Mouse (Mus musculus): ENCODE results near the gene Ago3. TPM values are rescaled to one million over a fixed set of nuclear protein-coding genes. Genes with fewer than 3 reads are reported as not detected.

Ago3 gene
- polyA plus RNA-seq (2015; fragmentation: Nextera tagmentation; extraction: Ambion mirVana), result 8.7 and 9.8 TPM in 2 replicates

DNA sequence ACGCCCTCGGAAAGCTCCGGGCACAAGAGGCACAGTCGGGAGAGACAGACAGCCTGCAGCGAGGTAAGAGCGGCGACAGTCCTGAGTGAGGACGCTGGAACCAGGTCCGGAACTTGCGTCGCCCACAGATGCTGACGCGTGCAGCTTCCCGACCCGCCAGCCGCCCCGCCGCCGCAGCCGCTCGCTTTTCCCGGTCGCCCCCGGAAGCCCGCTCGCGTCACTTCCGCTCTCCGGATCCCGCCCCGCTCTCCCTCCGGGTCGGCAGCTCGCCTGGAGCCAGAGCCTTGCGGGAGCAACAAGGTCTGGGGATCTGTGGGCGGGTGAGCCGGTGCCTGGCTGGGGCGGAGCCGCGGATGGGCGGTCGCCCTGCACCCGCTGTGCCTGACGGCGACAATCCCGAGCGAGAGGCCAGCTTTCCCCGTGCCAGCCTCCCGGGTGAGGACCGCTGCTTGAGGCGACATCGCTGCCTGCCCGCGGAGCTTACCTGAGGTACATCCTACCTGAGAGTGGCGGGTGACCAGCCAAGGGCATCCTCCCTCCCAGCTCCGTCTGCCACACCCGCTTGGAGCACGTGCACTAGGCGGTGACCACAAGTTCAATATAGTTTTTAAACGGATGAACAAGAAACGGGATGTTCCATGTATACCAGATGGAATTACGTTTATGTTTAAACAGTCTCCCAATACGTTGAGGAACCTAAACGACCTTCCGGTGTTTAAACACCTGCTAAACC lies at the start of gene Ago3:
Ago3 (minus strand) TSS at position 210 of the 733 bp plus-strand sequence.
- under 1% methylated on average over 64 of the region's 65 CpGs for WGBS
- DNase-seq (ENCODE audit: low spot score), result peak; percentile 94
- Histone ChIP-seq H3K4me1 (replicated peaks; ENCODE audit: insufficient read depth, low read length) (peaks cover 6% of the 10 kb centered on the region), H3K27me3 (ENCODE audit: insufficient read depth, low read length) (no peaks in the 10 kb centered on the region), H3K36me3 (ENCODE audit: insufficient read depth, low read length) (no peaks in the 10 kb centered on the region), H3K9ac (ENCODE audit: low read depth, low read length) (peak within 1 kb of the TSS; percentile 83), H3K9me3 (replicated peaks; ENCODE audit: low read length) (no peaks in the 10 kb centered on the region), H3K4me2 (ENCODE audit: low read length) (peak within 1 kb of the TSS; percentile 80), H3K4me3 (replicated peaks; ENCODE audit: low read depth, low read length) (peak within 1 kb of the TSS; percentile 79), H3K27ac (peak within 1 kb of the TSS; percentile 75)
- TF ChIP-seq CTCF (IDR thresholded peaks at IDR 0.05; ENCODE audit: low read depth), result no peak
- ATAC-seq (replicated peaks; ENCODE audit: low FRiP score, low read depth), result peak; percentile 95

- Histone ChIP-seq H3K9me3 (replicated peaks; ENCODE audit: low read length) (no peaks in the 10 kb centered on the region), H3K36me3 (ENCODE audit: insufficient read depth, low read length) (no peaks in the 10 kb centered on the region), H3K27ac (no peak overlapping the region), H3K9ac (ENCODE audit: low read depth, low read length) (no peak overlapping the region), H3K4me2 (ENCODE audit: low read length) (no peak overlapping the region), H3K4me1 (replicated peaks; ENCODE audit: insufficient read depth, low read length) (0 out of 2 replicates have a peak, but pooled peaks cover 4% of the 10 kb centered on the region), H3K27me3 (ENCODE audit: insufficient read depth, low read length) (no peaks in the 10 kb centered on the region), H3K4me3 (replicated peaks; ENCODE audit: low read depth, low read length) (no peak overlapping the region)
- WGBS, result 43% methylated on average over 5 of the region's 5 CpGs
- ATAC-seq (replicated peaks; ENCODE audit: low FRiP score, low read depth), result no peak
- DNase-seq (ENCODE audit: low spot score), result peak; percentile 15
- TF ChIP-seq CTCF (IDR thresholded peaks at IDR 0.05; ENCODE audit: low read depth), result no peak
These were observed 43.7 kb upstream of the Ago3 start for GRCm38 (mm10) chr4:126473031-126473430.

GRCm38 (mm10) chr4:126469334-126469733 lies 40.0 kb upstream of the Ago3 start:
- no peaks in the 10 kb centered on the region for H3K9me3 ChIP-seq (replicated peaks; ENCODE audit: low read length)
- no peak overlapping the region for H3K27ac ChIP-seq
- DNase-seq (ENCODE audit: low spot score) (no peak), ATAC-seq (replicated peaks; ENCODE audit: low FRiP score, low read depth) (no peak)
- H3K4me3 ChIP-seq (replicated peaks; ENCODE audit: low read depth, low read length), result no peak overlapping the region
- no peak overlapping the region for H3K4me2 ChIP-seq (ENCODE audit: low read length)
- H3K4me1 ChIP-seq (replicated peaks; ENCODE audit: insufficient read depth, low read length), result peaks cover 20% of the 10 kb centered on the region
- no peaks in the 10 kb centered on the region for H3K36me3 ChIP-seq (ENCODE audit: insufficient read depth, low read length)
- 51% methylated on average over 1 of the region's 1 CpGs for WGBS
- no peaks in the 10 kb centered on the region for H3K27me3 ChIP-seq (ENCODE audit: insufficient read depth, low read length)
- no peak for TF ChIP-seq CTCF (IDR thresholded peaks at IDR 0.05; ENCODE audit: low read depth)
- H3K9ac ChIP-seq (ENCODE audit: low read depth, low read length), result no peak overlapping the region

GRCm38 (mm10) chr4:126468925-126469324 lies 39.6 kb upstream of the Ago3 start:
- TF ChIP-seq CTCF (IDR thresholded peaks at IDR 0.05; ENCODE audit: low read depth), result no peak
- Histone ChIP-seq H3K9me3 (replicated peaks; ENCODE audit: low read length) (no peaks in the 10 kb centered on the region), H3K4me1 (replicated peaks; ENCODE audit: insufficient read depth, low read length) (peaks cover 20% of the 10 kb centered on the region), H3K36me3 (ENCODE audit: insufficient read depth, low read length) (no peaks in the 10 kb centered on the region), H3K27me3 (ENCODE audit: insufficient read depth, low read length) (no peaks in the 10 kb centered on the region), H3K4me3 (replicated peaks; ENCODE audit: low read depth, low read length) (peak overlapping the region; percentile 89), H3K9ac (ENCODE audit: low read depth, low read length) (no peak overlapping the region), H3K27ac (no peak overlapping the region), H3K4me2 (ENCODE audit: low read length) (peak overlapping the region; percentile 81)
- DNase-seq (ENCODE audit: low spot score), result no peak
- no peak for ATAC-seq (replicated peaks; ENCODE audit: low FRiP score, low read depth)
- 6% methylated on average over 8 of the region's 8 CpGs for WGBS

- Histone ChIP-seq H3K27me3 (ENCODE audit: insufficient read depth, low read length) (no peaks in the 10 kb centered on the region), H3K4me1 (replicated peaks; ENCODE audit: insufficient read depth, low read length) (peaks cover 20% of the 10 kb centered on the region), H3K27ac (peak within 1 kb of the TSS; percentile 88), H3K9me3 (replicated peaks; ENCODE audit: low read length) (no peaks in the 10 kb centered on the region), H3K4me2 (ENCODE audit: low read length) (peak within 1 kb of the TSS; percentile 81), H3K4me3 (replicated peaks; ENCODE audit: low read depth, low read length) (peak within 1 kb of the TSS; percentile 89), H3K9ac (ENCODE audit: low read depth, low read length) (peak within 1 kb of the TSS; percentile 87), H3K36me3 (ENCODE audit: insufficient read depth, low read length) (no peaks in the 10 kb centered on the region)
- ATAC-seq (replicated peaks; ENCODE audit: low FRiP score, low read depth) (peak; percentile 86), DNase-seq (ENCODE audit: low spot score) (peak; percentile 97)
- WGBS, result under 1% methylated on average over 55 of the region's 55 CpGs
- TF ChIP-seq CTCF (IDR thresholded peaks at IDR 0.05; ENCODE audit: low read depth), result peak; percentile 98
These were observed 39.0 kb upstream of the Ago3 start, which contains the start of gene Ago1 for GRCm38 (mm10) chr4:126468285-126468901. Gene Ago1 (minus strand): TSS chr4:126468583.

DNA sequence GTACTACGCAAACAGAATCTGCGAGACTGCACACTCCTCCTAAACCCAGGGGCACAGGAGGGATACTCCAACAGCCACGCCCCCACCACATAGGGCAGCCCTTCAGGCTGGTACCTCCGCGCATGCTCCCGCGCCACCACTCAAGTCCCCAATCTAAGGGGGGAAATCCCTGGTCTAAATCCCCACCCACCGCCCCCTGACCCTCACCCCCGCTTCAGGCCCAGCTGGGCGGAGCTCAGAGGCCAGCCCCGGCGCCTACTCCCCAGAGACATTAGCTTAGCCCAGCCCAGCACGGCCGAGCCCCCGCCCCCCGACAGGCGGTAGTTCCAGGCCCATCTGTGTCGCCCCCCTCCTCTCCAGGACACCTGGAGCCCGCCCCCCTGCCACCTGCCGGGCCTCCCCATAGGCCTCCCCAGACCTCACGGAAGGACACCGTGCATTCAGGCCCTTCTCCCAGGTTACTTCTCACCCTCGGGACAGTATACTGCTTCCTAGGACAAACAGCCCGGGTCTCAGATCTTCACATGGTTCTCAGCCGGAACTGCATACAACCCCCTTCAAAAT lies 38.4 kb upstream of the Ago3 start:
- Histone ChIP-seq H3K36me3 (ENCODE audit: insufficient read depth, low read length) (no peaks in the 10 kb centered on the region), H3K9ac (ENCODE audit: low read depth, low read length) (peak overlapping the region; percentile 87), H3K4me2 (ENCODE audit: low read length) (peak overlapping the region; percentile 81), H3K4me3 (replicated peaks; ENCODE audit: low read depth, low read length) (peak overlapping the region; percentile 89), H3K4me1 (replicated peaks; ENCODE audit: insufficient read depth, low read length) (peaks cover 20% of the 10 kb centered on the region), H3K27ac (peak overlapping the region; percentile 88), H3K27me3 (ENCODE audit: insufficient read depth, low read length) (no peaks in the 10 kb centered on the region), H3K9me3 (replicated peaks; ENCODE audit: low read length) (no peaks in the 10 kb centered on the region)
- no peak for TF ChIP-seq CTCF (IDR thresholded peaks at IDR 0.05; ENCODE audit: low read depth)
- DNase-seq (ENCODE audit: low spot score) (peak; percentile 76), ATAC-seq (replicated peaks; ENCODE audit: low FRiP score, low read depth) (peak; percentile 78)
- 1% methylated on average over 24 of the region's 25 CpGs for WGBS
